Mouse (Mus musculus): ENCODE data around the gene Bicra.

Gene Bicra

DNA sequence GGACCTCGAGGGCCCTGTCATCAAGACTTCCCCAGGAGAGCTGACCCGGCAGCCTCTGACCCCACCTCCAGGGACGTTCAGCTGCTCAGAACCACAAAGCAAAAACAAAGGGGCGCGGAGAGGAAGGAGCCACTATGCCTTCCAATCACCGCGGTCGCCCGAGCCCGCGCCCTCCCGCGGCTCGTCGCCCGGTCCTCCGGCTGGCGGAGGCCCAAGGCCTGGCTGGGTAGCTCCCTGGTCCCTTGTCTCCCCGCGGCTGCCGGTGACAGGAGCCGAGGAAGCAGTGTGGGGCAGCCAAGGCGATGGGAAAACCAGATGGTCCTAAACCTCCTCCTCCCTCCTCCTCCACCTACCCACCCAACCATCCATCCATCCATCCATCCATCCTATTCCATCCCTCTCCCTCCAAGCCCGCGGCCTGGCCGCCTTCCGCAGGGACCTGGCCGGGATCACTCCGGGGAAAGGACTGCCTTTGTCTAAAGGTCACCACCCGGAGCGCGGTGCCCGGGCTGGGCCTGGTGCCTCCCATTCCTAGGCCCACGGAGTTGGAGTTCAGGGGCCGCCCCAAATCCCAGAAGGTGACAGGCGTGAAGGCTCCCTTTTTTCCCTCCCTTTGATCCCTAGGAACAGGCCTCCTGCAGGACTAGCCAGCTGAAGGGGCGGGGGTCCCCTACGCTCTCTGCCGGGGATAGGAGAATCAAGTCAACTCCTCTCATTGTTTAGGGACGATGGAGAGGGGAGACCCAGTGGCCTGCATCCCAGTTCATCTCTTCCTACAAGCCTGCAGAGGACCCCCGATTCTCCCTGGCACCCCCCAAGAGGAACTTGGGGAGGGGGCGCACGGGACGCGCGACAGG, 1.0 kb downstream of the Bicra start:
- DNase-seq = peak; percentile 70

DNA sequence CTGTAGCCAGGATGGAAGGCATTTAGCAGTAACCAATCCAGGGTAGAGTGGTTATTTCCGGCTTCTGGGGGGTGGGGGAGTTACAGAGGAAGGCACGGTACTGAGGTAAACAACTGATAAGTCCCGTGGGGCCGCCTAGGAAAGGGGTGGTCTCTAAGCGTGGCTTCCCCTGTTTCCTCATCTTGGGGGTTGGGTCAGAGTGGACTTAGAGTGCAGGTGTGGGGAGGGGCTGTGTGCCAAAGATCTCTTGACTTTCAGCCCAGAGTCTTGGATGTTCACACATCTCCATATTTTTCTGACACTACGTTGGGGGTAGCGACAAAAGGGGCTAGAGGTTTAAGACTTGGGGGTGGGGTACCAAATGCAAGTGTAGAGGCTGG, 1.6 kb downstream of the Bicra start:
- peak; percentile 81 for DNase-seq

DNA sequence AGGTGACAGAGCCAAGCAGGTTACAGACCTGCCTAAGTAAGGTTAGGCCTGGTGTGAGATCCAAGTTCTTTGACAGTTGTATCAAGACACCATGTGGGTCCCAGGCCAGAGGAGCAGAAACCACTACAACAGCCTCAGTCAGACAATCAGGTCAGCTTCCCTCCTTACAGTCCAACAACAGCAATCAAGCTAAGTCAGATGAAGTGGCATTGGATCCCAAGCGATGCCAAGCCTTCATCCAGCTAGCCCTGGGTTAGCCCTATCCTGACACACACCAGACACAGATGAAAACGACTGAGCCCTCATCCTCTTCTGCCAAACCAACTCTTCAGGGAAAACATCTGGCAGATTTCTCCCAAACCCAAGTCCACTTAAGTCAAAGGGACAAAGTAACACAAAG, 2.2 kb downstream of the Bicra start:
- no peak for DNase-seq

DNA sequence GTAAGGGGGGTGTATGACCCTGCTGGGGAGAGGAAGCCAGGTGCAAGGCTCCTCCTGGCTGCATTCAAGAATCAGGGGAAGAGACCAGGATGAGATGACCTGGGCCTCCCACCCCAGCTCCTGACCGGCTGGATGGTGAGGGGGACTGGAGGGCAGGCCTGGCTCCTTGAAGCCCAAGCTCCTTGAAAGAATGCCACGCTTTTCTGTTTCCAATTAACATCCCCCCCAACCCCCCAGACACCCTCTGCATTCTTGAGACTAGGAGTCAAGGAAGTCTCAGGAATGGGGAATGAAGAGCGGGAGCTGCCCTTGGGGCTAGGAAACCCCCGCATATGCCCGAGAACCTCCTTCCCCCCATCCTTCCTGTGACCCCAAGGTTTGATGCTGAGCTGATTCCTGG, 3.2 kb downstream of the Bicra start:
- no peak for DNase-seq

DNA sequence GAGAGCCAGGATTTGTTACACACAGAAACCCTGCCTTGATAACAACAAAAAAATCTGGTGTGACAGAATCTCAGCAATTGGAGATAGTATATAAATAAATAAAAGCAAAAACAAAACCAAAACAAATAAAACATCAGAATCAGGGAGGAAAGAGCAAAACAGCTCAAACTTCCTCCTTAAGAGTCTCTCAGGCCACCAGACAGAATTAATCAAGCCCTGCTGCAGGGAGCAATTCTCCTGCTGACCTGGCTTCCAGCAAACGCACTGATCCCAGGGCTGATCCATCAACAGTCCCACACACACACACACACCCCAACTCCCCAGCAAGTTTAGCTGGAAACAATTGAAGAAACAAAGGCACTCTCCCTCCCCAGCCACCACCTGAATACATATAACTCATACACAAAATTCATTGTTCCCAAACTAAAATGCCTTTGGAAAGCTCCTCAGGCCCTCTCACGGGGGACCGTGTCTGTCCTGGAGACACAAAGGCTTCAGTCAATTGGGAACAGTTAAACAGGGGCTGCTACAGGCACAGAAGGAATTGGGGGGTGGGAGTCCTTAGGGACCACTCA, 3.8 kb downstream of the Bicra start:
- DNase-seq = no peak

DNA sequence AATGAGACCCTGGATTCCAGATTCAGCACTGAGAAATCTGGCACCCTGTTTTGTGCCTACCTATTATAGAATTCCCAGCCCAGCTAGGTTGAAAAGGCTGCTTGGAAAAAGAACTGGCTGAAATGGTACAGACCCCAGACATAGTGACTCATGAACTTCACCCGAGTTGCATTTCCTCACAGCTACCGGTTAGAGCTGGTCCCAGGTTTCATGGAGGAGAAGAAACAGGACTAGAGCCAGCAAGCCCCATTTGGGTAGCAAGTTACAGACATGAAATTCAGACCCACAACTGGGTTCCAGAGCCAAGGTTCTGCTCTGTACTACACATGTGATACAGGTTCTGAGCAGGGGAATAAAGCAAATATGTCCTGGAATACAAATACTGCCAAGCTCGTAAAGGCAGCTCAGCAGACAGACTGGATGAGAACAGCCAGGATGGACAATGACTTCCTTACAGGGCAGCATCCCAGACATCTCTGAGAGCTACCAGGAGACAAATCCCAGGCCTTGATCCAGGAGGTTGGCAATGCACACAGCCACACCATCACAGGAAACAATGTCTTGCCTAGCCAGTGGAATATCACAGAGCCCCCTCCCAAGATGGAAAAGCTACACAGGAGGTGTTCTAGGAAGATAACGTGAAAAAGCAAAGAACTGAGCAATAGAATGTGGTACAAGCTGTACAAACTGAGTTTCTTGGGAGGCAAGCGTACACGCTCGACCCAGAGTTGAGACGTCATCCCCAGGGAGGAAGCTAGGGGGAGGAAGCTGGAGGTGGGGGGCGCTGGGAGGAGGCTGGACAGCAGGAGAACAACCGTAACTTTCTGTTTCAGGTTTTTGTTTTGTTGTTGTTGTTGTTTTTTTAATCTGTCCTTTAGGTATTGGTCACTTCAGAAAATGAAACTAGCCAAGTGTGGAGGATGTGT, 4.6 kb downstream of the Bicra start:
- DNase-seq = no peak

DNA sequence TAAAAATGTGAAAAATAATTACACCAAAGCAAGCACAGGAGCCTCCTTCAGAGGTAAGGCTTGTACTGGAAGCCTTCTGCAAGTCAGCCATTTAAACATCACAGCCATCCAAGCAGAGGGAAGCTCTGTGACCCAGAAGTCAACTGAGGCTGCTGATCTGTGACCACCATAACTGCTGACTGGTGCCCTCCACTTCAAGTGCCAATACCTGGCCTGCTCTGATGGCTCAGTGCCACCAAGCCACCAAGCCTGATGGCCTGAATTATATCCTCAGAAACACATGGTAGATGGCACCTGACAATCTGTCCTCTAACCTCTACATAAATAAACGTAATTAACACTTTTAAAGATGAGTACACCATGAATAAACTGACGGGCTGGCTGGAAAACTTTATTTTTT, 6.5 kb downstream of the Bicra start:
- no peak for DNase-seq

DNA sequence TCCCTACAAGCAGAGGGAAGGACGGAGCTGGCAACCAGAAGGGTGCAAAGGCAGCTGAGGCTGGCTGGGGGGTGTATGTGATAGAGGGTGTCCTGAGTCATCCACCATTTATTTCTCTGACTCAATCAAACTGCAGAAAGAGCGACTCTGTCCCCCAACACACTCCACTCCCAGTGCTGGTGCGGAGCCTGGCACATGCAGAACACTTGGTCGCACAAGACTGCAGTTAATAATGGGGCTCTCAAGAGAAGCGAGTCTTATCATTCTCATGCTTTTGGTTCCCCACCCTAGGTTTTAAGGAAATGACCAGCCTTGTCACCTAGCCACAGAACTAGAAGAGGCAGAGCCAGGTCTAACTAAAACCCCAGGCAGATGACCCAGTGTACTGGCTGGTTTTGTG, 8.4 kb downstream of the Bicra start:
- no peak for DNase-seq

DNA sequence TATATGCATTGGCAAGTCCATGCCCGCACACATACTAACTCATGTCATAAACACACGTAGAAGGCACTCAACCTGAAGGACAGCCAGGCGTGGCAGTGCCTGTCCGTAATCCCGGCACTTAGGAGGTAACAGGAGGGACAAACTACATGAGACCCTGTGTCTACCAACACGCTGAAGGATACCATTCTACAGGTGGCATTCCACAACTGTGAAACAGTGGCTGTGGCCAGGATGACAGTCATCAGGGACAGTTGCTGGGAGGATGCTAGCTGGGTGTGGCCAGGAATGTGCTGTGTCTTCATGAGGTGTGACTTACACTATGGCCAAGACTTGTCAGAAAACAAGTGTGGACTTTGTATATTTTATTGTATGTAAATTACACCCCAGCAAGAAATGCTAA, 10.7 kb downstream of the Bicra start:
- DNase-seq = no peak

DNA sequence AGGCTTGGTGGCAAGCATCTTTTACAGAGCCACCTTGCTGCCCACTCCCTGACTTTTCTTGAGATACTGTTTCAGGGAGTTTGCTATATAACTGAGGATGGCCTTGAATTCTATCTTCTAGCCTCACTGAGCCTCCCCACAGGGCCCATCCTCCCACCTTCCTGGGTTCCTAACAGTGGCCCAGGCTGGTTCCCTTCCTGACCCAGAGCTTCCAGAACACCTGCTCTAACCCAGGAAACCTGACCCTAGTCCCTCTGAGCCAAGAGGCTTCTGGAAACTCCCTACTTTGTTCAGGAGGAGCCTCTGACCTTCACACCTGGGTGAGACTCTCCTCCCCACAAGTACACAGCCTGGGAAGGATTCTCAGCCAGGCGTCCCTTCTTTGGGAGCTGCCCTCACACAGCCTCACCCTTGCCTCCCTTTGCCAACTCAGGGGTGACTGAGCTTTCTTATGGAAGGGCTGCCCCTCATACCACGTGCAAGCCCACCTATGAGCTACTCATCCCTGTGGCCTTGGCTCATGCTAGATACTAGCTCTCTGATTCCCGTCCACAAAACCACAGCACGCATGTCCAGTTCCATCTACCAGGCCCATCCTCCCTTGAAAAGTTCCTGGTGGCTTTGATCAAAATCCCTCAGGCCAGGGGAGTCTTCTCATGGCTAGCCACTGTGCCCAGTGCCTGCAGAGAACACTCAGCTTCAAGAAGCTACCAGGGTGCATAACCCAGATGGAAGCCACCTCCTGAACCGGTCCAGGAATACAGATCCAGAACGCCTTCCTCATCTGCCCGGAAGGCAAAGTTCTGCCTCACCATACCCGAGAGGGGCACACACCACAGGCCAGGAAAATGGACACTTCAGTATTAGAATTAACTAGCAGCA, 13.9 kb downstream of the Bicra start:
- DNase-seq = no peak

DNA sequence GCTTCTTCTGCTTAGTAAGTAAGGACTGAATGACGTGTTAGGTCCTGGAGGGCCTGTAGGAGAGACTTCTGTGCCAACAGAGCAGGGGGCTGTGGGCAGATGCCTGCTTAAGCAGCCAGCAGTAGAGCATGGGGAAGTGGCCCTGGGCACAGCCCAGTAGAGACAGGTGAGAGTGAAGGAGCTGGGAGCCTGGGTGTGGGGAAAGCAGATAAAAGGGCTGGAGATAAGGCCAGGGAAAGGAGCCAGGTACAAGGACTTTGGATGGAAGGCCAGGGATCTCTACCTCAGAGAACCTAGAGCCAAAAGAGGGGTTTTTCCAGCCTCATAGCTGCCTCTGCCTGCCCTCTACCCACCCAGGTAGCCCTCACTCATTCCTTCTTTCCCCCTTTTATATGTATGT, 14.7 kb downstream of the Bicra start:
- no peak for DNase-seq

DNA sequence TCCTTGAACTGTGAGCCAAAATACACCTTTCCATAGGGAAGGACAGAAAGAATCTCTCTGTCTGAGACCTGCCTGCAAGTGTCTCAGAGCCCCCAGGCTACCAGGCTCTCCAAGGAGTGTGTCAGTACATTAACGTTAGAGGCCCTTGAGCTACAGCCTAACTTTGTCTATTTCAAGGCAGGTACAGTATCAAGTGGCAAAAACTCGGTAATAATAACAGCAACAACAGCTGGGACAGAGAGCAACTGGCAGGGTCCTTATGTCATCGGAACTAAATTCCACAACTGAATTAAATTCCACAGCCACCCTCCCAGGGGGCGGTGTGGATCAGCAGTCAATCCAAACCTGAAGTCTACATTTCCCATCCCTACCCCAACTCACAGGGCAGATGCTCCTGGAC, 16.6 kb downstream of the Bicra start:
- DNase-seq = no peak

DNA sequence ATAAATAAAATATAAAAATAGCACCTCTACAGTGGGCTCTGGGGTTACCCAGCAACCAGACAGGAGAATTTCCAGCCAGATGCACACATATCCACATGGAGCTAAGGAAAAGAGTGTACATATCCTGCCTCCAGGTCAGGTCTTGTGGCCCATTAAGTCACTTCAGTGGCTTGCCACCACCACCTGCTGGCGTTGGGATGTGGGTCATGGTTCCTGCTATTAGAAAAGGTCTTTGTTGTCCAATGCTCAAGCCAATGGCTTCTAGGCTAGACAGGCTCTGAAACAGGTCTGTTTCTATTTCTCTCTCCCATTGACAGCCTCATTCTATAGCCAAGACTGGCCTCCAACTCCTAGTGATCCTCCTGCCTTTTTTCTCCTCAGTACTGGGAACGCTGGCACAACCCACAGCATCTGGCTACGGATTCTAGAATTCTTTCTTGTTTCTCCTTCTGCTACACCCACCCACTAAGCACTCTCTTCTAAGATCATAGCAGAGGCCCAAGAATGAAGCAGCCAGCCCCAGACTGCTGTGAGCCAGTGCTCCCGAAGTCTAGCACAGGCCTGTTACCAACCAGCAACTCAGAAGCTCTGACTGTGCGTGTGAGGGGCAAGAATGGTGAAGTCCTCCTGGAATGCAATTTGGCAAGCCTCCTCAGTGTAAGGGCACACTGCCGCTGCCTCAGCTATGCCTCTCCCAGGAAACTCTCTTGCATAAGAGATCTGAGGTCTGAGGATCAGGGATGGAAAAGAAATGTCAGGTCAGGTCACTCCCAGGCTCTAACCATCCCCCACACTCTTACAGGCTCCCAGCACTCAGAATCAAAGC, 19.4 kb downstream of the Bicra start:
- no peak for DNase-seq

DNA sequence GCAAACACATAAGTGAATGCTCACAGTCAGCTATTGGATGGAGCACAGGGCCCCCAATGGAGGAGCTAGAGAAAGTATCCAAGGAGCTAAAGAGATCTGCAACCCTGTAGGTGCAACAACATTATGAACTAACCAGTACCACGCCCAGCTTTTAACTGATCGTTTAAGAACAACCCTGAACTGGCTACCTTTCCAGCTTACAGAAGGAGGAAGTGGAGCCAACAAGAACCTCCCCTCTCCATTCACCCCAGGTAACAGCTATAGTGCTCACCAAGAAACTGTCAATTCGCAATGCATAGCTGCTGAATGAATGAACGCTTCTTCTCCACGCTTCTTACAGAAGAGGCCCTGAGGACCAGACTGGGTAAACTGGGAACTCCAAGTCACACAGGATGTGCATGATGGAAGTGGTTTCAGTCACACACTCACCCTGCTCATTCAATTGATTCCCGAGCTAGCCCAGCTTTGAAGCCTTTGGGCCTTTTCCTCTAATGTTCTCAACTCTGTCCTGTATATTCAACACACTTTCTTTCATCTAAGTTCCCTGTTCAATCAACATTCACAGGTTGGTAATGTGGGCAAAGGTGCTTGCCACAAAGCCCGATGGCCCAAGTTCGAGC, 23.0 kb downstream of the Bicra start:
- no peak for DNase-seq

DNA sequence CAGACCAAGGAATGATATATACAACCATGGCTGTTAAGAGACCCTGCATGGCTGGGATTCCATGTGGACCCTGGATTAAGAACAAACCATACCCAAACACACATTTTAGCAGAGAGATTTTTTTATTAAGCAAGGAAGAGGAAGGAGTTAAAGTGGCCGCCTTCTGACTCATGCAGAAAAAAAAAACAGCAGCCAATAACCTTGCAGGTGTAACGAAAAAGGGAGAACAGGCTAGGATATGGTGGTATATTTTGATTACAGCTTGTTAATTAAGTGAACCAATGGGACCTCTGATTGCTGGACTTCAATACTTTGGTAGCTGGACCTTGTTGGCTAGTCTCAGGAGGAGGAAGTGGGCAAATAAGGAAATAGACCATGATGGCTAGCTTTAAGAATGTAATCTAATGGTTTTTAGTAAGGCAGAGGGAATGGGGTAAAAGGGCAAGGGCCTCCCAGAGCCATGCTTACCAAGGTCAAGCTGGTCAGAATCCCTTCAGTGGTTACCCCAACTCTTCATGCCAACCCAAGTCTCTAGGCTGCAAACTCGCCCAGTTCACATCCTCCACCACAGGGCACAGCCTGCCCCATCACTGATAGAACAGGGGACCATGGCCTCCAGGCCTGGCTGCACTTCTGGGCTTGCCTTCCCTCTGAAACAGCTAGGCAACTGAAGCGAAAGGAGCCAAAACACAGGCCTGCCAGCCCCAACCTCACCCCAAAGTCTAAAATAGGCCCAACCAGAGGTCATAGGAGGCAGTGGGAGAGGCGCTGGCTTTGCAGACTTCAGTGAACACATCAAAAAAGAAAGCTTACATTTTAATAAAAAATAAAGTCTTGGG, 28.2 kb downstream of the Bicra start:
- DNase-seq = no peak

DNA sequence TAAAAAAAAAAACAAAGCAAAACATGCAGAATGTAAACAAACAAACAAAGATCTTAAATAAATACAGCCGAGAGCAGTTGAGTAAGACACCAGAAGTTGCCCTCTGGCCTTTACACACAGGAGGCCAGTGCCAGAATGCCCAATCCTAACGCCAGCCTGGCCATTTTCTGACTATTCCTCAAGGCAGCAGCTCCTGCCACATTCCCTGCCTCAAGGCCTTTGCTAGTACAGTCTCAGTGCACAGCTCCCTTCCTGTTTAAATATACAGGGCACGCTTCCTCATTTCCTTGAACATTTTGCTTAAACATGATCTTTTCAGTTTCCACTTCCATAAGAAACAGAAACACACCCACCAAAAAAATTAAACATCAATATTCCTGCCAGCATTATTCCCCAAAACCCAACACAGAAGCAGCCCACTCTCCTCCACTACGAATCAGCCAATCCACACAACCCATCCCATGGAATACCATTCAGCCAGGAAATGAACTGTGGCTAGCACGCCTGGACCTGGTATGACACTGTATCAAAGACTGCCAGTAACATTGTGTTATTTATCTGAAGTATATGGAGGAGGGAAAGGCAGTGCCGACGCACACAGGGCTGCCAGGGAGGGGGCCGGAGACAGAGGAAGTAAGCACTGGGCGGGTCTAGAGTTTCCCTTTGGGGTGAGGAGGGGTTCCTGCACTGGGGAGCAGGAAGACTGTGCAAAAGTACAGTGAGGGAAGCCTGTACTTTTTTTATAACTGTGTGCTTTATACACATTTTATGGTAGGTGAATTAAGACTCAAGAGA, 29.5 kb downstream of the Bicra start:
- peak; percentile 50 for DNase-seq

DNA sequence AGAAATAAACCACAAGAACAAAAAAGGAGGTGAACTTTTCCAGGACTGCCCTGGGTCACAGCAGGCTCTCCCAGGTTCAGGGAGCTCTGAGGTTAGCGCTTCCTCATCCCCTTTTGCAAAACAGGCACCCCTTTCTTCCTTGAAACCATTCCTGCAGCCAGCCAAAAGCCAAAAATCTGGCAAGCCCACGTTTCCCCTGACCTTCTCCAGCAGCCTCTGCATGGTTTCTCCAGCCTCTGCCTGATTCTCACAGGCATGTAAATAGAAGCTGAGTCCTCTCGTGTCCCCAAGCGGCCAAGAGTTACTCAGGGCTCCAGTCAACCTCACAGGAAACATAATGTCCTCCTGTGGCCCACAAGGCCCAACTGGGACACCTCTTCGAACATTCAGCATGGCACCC, 32.3 kb downstream of the Bicra start:
- DNase-seq = no peak

DNA sequence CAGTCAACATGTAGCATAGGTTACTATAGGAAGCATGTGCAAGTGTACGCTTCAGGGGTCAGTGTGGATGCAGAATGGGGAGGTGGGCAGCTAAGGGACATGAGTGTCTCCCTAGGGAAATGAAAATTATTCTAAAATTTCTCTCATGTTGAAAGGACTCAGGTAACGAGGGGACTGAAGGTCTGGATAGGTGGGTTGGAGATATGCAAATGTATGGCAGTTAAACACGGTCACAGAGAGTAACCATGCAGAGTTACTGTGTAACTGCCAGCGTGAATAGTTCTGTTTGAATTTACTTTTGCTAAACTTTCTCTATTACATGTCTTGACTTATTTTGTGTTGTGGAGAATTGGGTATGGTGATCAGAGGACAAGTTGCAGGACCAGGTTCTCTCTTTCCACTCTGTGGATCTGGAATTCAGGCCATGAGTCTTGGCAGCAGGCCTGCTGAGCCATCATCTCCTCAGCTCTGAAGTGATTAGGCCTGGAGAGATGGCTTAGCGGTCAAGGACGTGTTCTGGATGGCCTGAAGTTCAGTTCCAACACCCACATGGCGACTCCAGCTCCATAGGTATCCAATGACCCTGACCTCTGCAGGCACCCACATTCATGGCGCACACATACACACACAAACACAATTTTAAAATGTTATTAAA, 33.1 kb downstream of the Bicra start:
- no peak for DNase-seq

DNA sequence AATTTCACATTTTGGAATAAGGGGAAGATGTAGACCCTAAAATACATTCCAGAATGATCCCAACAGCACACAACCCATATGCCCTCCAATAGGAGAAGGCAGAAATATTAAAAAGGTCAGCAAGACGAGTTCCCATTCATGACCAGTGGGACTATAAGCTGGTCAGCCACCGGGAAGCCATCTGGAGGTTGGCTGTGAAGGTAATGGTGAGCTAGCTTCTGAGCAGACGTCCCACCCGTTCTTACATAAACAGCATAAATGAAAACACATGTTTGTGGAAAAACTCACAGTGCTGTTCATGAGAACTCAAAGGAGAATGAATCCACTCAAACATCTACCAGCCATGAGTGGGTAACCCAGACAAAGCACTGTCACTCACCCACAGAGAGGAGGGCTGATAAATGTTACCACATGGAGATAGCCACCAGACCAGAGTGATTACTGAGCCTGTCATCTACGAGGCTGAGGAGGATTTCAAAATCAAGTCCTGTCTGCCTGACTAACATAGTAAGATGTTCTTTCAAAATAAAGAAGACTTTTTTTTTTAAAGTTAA, 33.9 kb downstream of the Bicra start:
- DNase-seq = no peak

Measured in liver (tissue).